Mouse (Mus musculus) MEL (cell line): ENCODE results near the gene Pabpc6. TPM values are rescaled to one million over a fixed set of nuclear protein-coding genes. Genes with fewer than 3 reads are reported as not detected.

ENCODE experiments used
- DNase-seq: peaks from one replicate; pipeline ENCODE4 v3.0.0; 2011; ENCODE audit warnings: low read depth, low spot score
- H3K27ac ChIP-seq: 2 replicates; pipeline ENCODE4 v1.5.1; 2012; ENCODE audit warnings: low read depth, mild to moderate bottlenecking, control low read depth, low read length, moderate library complexity; ENCODE audit not compliant: control insufficient read depth
- H3K27me3 ChIP-seq, 2 experiments: fragments of 150-350 bp in 1 of 2; sonication (generic) in 1 of 2; 2 replicates each; pipeline ENCODE4 v1.6.1; 2012; ENCODE audit warnings: low read length in 2 of 2, mild to moderate bottlenecking in 2 of 2, improper control_type of control experiment in 1 of 2, moderate library complexity in 1 of 2; ENCODE audit not compliant: insufficient read depth in 2 of 2, control insufficient read depth in 1 of 2
- H3K36me3 ChIP-seq, 2 experiments: 2 replicates each; pipeline ENCODE4 v1.6.1; 2012 to 2014; ENCODE audit warnings: low read length in 2 of 2, improper control_type of control experiment in 1 of 2, inconsistent platforms in 1 of 2, mild to moderate bottlenecking in 1 of 2; ENCODE audit not compliant: insufficient read depth in 2 of 2, control insufficient read depth in 1 of 2
- H3K4me1 ChIP-seq, 2 experiments: fragments of 150-350 bp in 1 of 2; sonication (generic) in 1 of 2; 2 replicates each; pipeline ENCODE4 v1.6.1; 2012; ENCODE audit warnings: low read length in 2 of 2, improper control_type of control experiment in 1 of 2, mild to moderate bottlenecking in 1 of 2; ENCODE audit not compliant: insufficient read depth in 2 of 2, control insufficient read depth in 1 of 2
- H3K4me3 ChIP-seq, 2 experiments: fragments of 150-350 bp in 1 of 2; sonication (generic) in 1 of 2; 2 replicates each; pipeline ENCODE4 v1.5.1; 2012; ENCODE audit warnings: low read depth in 2 of 2, low read length in 2 of 2, mild to moderate bottlenecking in 2 of 2, moderate library complexity in 2 of 2, control low read depth in 1 of 2, improper control_type of control experiment in 1 of 2; ENCODE audit not compliant: control insufficient read depth in 1 of 2, insufficient read depth in 1 of 2
- H3K79me2 ChIP-seq: 2 replicates; pipeline ENCODE4 v1.6.1; 2012; ENCODE audit warnings: mild to moderate bottlenecking, low read length, moderate library complexity; ENCODE audit not compliant: control insufficient read depth, poor library complexity, insufficient read depth
- H3K9ac ChIP-seq: 2 replicates; pipeline ENCODE4 v1.6.1; 2012; ENCODE audit warnings: low read depth, mild to moderate bottlenecking, control low read depth, low read length, moderate library complexity; ENCODE audit not compliant: control insufficient read depth, poor library complexity, severe bottlenecking
- H3K9me3 ChIP-seq: fragments of 150-350 bp; sonication (generic); replicated peaks from 2 replicates; pipeline ENCODE4 v1.6.1; 2012; ENCODE audit warnings: mild to moderate bottlenecking, low read length, improper control_type of control experiment, moderate library complexity; ENCODE audit not compliant: insufficient read depth
- CHD2 ChIP-seq: IDR thresholded peaks from 2 replicates; pipeline ENCODE4 v1.6.1; 2011; ENCODE audit warnings: low read length, improper control_type of control experiment
- E2F4 ChIP-seq: IDR thresholded peaks from 2 replicates; pipeline ENCODE4 v1.6.1; 2011; ENCODE audit warnings: low read depth, low read length, improper control_type of control experiment, borderline replicate concordance
- ELF1 ChIP-seq: IDR thresholded peaks from 2 replicates; pipeline ENCODE4 v1.6.1; 2014; ENCODE audit warnings: low read depth, mild to moderate bottlenecking, inconsistent platforms, low read length, improper control_type of control experiment, moderate library complexity
- GABPA ChIP-seq: IDR thresholded peaks from 2 replicates; pipeline ENCODE4 v1.6.1; 2012; ENCODE audit warnings: low read depth, mild to moderate bottlenecking, inconsistent platforms, low read length, improper control_type of control experiment, moderate library complexity
- GATA1 ChIP-seq: IDR thresholded peaks from 2 replicates; pipeline ENCODE4 v1.6.1; 2011; ENCODE audit warnings: low read depth, low read length, improper control_type of control experiment
- JUND ChIP-seq: IDR thresholded peaks from 2 replicates; pipeline ENCODE4 v1.6.1; 2011; ENCODE audit warnings: low read depth, mild to moderate bottlenecking, improper control_type of control experiment, low read length
- MAFK ChIP-seq: IDR thresholded peaks from 2 replicates; pipeline ENCODE4 v1.6.1; 2011; ENCODE audit warnings: low read depth, mild to moderate bottlenecking, low read length, improper control_type of control experiment, borderline replicate concordance
- MAX ChIP-seq: IDR thresholded peaks from 2 replicates; pipeline ENCODE4 v1.6.1; 2011; ENCODE audit warnings: low read length, improper control_type of control experiment
- MAZ ChIP-seq: IDR thresholded peaks from 2 replicates; pipeline ENCODE4 v1.6.1; 2012; ENCODE audit warnings: low read depth, mild to moderate bottlenecking, inconsistent platforms, low read length, improper control_type of control experiment
- MEF2A ChIP-seq: IDR thresholded peaks from 2 replicates; pipeline ENCODE4 v1.6.1; 2014; ENCODE audit warnings: low read depth, mild to moderate bottlenecking, inconsistent platforms, low read length, improper control_type of control experiment; ENCODE audit not compliant: poor library complexity, insufficient replicate concordance, severe bottlenecking; ENCODE audit errors: extremely low read depth
- MXI1 ChIP-seq: IDR thresholded peaks from 2 replicates; pipeline ENCODE4 v1.6.1; 2011; ENCODE audit warnings: mild to moderate bottlenecking, low read depth, low read length, improper control_type of control experiment
- MYC ChIP-seq: IDR thresholded peaks from 2 replicates; pipeline ENCODE4 v1.6.1; 2011; ENCODE audit warnings: low read depth, mild to moderate bottlenecking, low read length, improper control_type of control experiment, moderate library complexity
- NELFE ChIP-seq: IDR thresholded peaks from 2 replicates; pipeline ENCODE4 v1.6.1; 2011; ENCODE audit warnings: low read depth, low read length, improper control_type of control experiment
- RAD21 ChIP-seq: IDR thresholded peaks from 2 replicates; pipeline ENCODE4 v1.6.1; 2011; ENCODE audit warnings: mild to moderate bottlenecking, low read depth, low read length, improper control_type of control experiment
- RCOR1 ChIP-seq: IDR thresholded peaks from 2 replicates; pipeline ENCODE4 v1.6.1; 2012; ENCODE audit warnings: low read depth, mild to moderate bottlenecking, inconsistent platforms, low read length, improper control_type of control experiment
- SIN3A ChIP-seq: IDR thresholded peaks from 2 replicates; pipeline ENCODE4 v1.6.1; 2012; ENCODE audit warnings: low read length, improper control_type of control experiment, inconsistent platforms
- SMC3 ChIP-seq: IDR thresholded peaks from 2 replicates; pipeline ENCODE4 v1.6.1; 2011; ENCODE audit warnings: low read depth, low read length, improper control_type of control experiment
- TAL1 ChIP-seq: IDR thresholded peaks from 2 replicates; pipeline ENCODE4 v1.6.1; 2012; ENCODE audit warnings: mild to moderate bottlenecking, inconsistent platforms, low read length, moderate library complexity, mixed read lengths
- UBTF ChIP-seq: IDR thresholded peaks from 2 replicates; pipeline ENCODE4 v1.6.1; 2012; ENCODE audit warnings: low read depth, mild to moderate bottlenecking, inconsistent platforms, low read length, improper control_type of control experiment, moderate library complexity, borderline replicate concordance; ENCODE audit not compliant: insufficient read depth
- USF2 ChIP-seq, 2 experiments: IDR thresholded peaks; 2 replicates each; pipeline ENCODE4 v1.6.1; 2011 to 2012; ENCODE audit warnings: improper control_type of control experiment in 2 of 2, low read length in 2 of 2, borderline replicate concordance in 1 of 2, inconsistent platforms in 1 of 2, low read depth in 1 of 2, mild to moderate bottlenecking in 1 of 2; ENCODE audit not compliant: insufficient read depth in 1 of 2
- polyA plus RNA-seq, 2 experiments: library from polyadenylated mRNA; stranded (reverse) in 1 of 2; unstranded in 1 of 2; fragments of >175 nt in 1 of 2; fragments of >200 nt in 1 of 2; gene quantifications; 2 replicates each; pipeline versions ENCODE4 v1.2.1 to v1.2.4; 2012; ENCODE audit warnings: low replicate concordance in 2 of 2, low read depth in 1 of 2; ENCODE audit not compliant: insufficient read length in 2 of 2, insufficient read depth in 1 of 2, missing spikeins in 1 of 2
- total RNA-seq: library from RNA; depleted of rRNA; stranded (reverse); fragments of 300-350 nt; gene quantifications from 2 replicates; pipeline ENCODE4 v1.2.3, GENCODE M21; 2012; rRNA removed

The Pabpc6 gene
- total RNA-seq (not detected in 2 replicates), polyA plus RNA-seq (not detected)

GRCm38 (mm10) chr17:9669283-9669905, at the start of gene Pabpc6:
Gene Pabpc6 (minus strand): TSS chr17:9669717.
- Histone ChIP-seq H3K4me3 (no peak within 1 kb of the TSS), H3K27ac (no peak within 1 kb of the TSS), H3K4me1 (no peaks in the 10 kb centered on the region), H3K9ac (no peak within 1 kb of the TSS), H3K36me3 (no peaks in the 10 kb centered on the region), H3K27me3 (no peaks in the 10 kb centered on the region), H3K9me3 (no peaks in the 10 kb centered on the region), H3K79me2 (no peaks in the 10 kb centered on the region)
- TF ChIP-seq RAD21 = no peak
- TF ChIP-seq GATA1 = no peak
- no peak for TF ChIP-seq MAX
- no peak for TF ChIP-seq MYC
- TF ChIP-seq JUND = no peak
- TF ChIP-seq MXI1 = no peak
- TF ChIP-seq ELF1 = no peak
- no peak for TF ChIP-seq USF2 (IDR thresholded peaks at IDR 0.05; ENCODE audit: borderline replicate concordance in 1 of 2, insufficient read depth in 1 of 2, low read depth in 1 of 2, low read length in 2 of 2)
- TF ChIP-seq RCOR1 = no peak
- no peak for TF ChIP-seq TAL1
- TF ChIP-seq MAFK = no peak
- TF ChIP-seq MEF2A = no peak
- TF ChIP-seq MAZ = no peak
- no peak for TF ChIP-seq CHD2
- TF ChIP-seq NELFE = no peak
- no peak for DNase-seq

- TF ChIP-seq USF2 (IDR thresholded peaks at IDR 0.05; ENCODE audit: borderline replicate concordance in 1 of 2, insufficient read depth in 1 of 2, low read depth in 1 of 2, low read length in 2 of 2) = no peak
- TF ChIP-seq MXI1 = no peak
- no peak for TF ChIP-seq MAX
- no peak for TF ChIP-seq CHD2
- no peak for TF ChIP-seq E2F4
- no peak for TF ChIP-seq MAFK
- no peak for TF ChIP-seq MEF2A
- no peak for TF ChIP-seq MAZ
- TF ChIP-seq GABPA = no peak
- TF ChIP-seq UBTF = no peak
- TF ChIP-seq GATA1 = no peak
- no peak for TF ChIP-seq SIN3A
- no peak for TF ChIP-seq SMC3
- Histone ChIP-seq H3K9ac (no peak overlapping the region), H3K9me3 (no peaks in the 10 kb centered on the region), H3K36me3 (no peaks in the 10 kb centered on the region), H3K79me2 (no peaks in the 10 kb centered on the region), H3K4me1 (no peaks in the 10 kb centered on the region), H3K27me3 (no peaks in the 10 kb centered on the region), H3K27ac (no peak overlapping the region), H3K4me3 (no peak overlapping the region)
- DNase-seq = no peak
These were observed 41.4 kb upstream of the Pabpc6 start for GRCm38 (mm10) chr17:9710910-9711309.
